Mouse (Mus musculus) layer of hippocampus, postnatal 10 days (tissue): Measurements from ENCODE around the gene Rpp21. TPM values are rescaled to one million over a fixed set of nuclear protein-coding genes. Genes with fewer than 3 reads are reported as not detected.
A peak's percentile ranks its signal among the peaks of the same experiment; 100 is the strongest.

Experiments used
- DNase-seq, 2 experiments: peaks; one replicate each; pipeline ENCODE4 v3.0.0; 2021; ENCODE audit warnings: low spot score in 2 of 2
- long read RNA-seq: library from polyadenylated mRNA; stranded (forward); transcript quantifications from one replicate; pipeline ENCODE4 v2.0.0, GENCODE M21; 2023
- total RNA-seq, 2 experiments: library from RNA; stranded (reverse); gene quantifications; 2 replicates each; pipeline ENCODE4 v1.2.3; 2021

Gene Rpp21
- 10 to 100 TPM; 42.6 to 43.6 TPM for total RNA-seq
- long read RNA-seq, transcript Rpp21-205 (4 exons, 579 nt), result minor isoform, 6 of 58 reads
- long read RNA-seq, transcript Rpp21-202 (4 exons, 437 nt), result minor isoform, 7 of 58 reads
- long read RNA-seq, transcript Rpp21-201 (5 exons, 729 nt), result major isoform, 34 of 58 reads
- long read RNA-seq, partial matches to known transcripts, result 3 of 58 reads
- long read RNA-seq, other reads (novel, unspliced or antisense), result 7 of 58 reads

GRCm38 (mm10) chr17:36257969-36258368, at the start of gene Rpp21:
TSS of gene Rpp21 (minus strand) at chr17:36258069.
- no peak for DNase-seq

- DNase-seq, result no peak
These were observed 28.5 kb upstream of the Rpp21 start, which contains the start of gene H2-M10.2 for GRCm38 (mm10) chr17:36286390-36286789. TSS of gene H2-M10.2 (minus strand) at chr17:36286490.

- no peak for DNase-seq
These were observed 23.8 kb upstream of the Rpp21 start for GRCm38 (mm10) chr17:36281521-36282245.

- no peak for DNase-seq
These were observed 16.9 kb upstream of the Rpp21 start for GRCm38 (mm10) chr17:36274776-36275175.

GRCm38 (mm10) chr17:36273796-36274195, 15.9 kb upstream of the Rpp21 start:
- no peak for DNase-seq

- no peak for DNase-seq
These were observed 14.9 kb upstream of the Rpp21 start for GRCm38 (mm10) chr17:36272643-36273366.

GRCm38 (mm10) chr17:36271586-36272256, 13.9 kb upstream of the Rpp21 start, which contains the start of gene Trim39:
TSS of gene Trim39 (minus strand) at chr17:36272247.
- DNase-seq, result peak in 1 of 2 experiments; percentile 84

- DNase-seq, result peak; percentile 89 to 93
These were observed 13.2 kb upstream of the Rpp21 start for GRCm38 (mm10) chr17:36270956-36271585.

- peak in 1 of 2 experiments; percentile 24 for DNase-seq
These were observed 8.0 kb upstream of the Rpp21 start for GRCm38 (mm10) chr17:36265834-36266233.

- DNase-seq, result no peak
These were observed 6.5 kb upstream of the Rpp21 start for GRCm38 (mm10) chr17:36264273-36264925.

GRCm38 (mm10) chr17:36261511-36262166, 3.8 kb upstream of the Rpp21 start:
- no peak for DNase-seq

- DNase-seq, result peak; percentile 78 to 85
These were observed 475 bp downstream of the Rpp21 start for GRCm38 (mm10) chr17:36257241-36257947.

- DNase-seq, result no peak
These were observed 4.7 kb downstream of the Rpp21 start for GRCm38 (mm10) chr17:36253087-36253600.

- no peak for DNase-seq
These were observed 5.5 kb downstream of the Rpp21 start for GRCm38 (mm10) chr17:36252250-36252876.

- DNase-seq, result no peak
These were observed 9.0 kb downstream of the Rpp21 start for GRCm38 (mm10) chr17:36248886-36249285.

GRCm38 (mm10) chr17:36245741-36246140, 12.1 kb downstream of the Rpp21 start:
- no peak for DNase-seq

GRCm38 (mm10) chr17:36244031-36244430, 13.8 kb downstream of the Rpp21 start:
- DNase-seq, result no peak

GRCm38 (mm10) chr17:36240637-36241213, 17.1 kb downstream of the Rpp21 start:
- DNase-seq, result no peak
